Mouse (Mus musculus): ENCODE data around the gene Zfx.

Gene Zfx

DNA sequence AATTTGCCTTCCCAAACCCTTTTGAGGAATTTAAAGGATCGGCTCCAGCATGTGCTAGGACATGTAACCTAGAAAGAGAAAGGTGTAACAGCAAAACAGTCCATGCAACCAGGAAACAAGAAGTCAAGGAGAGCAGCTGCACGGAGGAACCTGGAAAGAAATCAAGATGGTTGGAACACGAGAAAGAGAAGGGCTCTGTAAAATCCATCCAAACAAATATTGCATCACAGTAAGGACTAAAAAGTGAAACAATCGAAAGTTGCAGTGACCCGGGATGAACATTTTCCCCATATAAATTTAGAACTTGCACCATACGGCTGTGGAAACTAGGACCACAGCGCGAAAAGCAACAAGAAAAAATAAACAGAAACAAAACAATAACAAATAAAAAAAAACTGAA lies 62.8 kb downstream of the Zfx start:
- DNase-seq (ENCODE audit: low read depth, low spot score), result peak; percentile 10

DNA sequence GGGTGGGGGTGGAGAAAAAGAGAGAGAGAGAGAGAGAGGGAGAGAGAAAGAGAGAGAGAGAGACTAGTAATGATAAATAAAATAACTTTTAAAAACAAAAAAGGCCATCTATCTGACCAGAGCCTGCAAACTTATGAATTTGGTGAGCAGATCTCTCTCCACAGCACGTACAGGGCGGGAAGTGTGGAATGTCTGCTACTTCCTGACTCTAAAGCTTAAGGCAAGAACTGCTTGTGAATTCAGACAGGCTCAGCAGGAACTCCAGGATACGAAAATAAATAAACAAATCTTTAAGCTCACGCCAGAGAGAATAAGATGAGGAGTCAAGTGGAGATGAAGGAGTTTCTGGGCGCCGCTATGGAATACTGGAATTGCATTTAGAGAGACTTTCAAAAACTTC lies 64.8 kb downstream of the Zfx start:
- no peak for DNase-seq (ENCODE audit: low read depth, low spot score)

DNA sequence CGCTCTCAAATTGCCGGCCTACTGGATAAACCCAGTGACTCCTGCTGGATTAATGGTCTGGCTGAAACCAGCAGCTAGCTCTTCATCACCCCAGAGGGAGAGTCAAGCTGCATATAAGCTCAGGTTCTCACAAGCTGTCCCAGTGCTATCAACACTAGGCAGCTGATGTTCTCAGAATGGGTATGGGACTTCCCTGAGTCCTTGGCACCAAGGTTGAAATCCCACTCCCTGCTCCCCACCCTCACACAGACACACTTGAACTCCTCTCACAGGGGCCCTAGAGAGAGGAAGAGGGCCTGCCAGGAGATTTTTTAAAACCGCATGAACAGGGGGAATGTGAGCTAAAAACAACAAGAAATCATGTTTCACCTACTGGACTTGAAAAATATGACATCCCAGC lies 74.5 kb downstream of the Zfx start:
- peak; percentile 36 for DNase-seq (ENCODE audit: low read depth, low spot score)

DNA sequence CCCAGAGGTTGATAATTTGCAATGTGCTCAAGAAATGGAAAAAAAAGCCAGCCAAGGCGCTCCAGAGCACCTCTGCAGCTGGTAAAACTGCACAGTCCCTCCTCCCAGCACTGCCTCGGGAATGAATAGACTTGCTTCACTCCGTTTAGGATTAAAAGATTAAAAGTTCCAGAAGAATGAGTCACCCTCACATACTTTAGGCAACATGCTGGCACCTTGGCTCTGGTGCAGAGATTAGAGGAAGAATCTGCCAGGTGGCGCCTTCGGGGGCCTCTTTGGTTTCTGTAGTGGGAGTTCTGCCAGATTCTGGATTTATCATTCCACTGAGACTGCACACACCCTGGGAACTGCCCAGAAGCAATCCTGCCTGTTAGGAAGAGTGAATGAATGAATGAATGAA lies 75.5 kb downstream of the Zfx start:
- peak; percentile 56 for DNase-seq (ENCODE audit: low read depth, low spot score)

GRCm38 (mm10) chrX:94047381-94047780 lies 76.1 kb downstream of the Zfx start:
- DNase-seq (ENCODE audit: low read depth, low spot score), result no peak

DNA sequence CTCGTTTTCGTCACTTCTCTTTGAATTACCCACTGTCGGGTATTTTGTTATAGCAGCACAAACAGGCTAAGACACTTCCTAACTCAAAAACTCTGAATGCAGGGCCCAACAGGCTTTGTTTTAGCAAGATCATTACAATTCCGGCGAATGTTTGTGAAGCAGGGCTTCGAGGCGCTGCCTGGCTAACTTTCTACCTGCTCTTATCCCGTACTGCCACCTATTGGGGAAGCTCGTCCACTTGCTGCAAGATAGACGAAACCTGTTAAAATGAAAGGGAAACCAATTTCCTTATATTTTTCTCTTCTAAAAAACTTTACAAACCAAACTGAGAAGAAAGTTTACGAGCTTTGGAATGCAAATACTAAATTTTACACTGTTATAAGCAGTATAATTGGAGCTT lies 90.6 kb downstream of the Zfx start:
- DNase-seq (ENCODE audit: low read depth, low spot score), result peak; percentile 34

DNA sequence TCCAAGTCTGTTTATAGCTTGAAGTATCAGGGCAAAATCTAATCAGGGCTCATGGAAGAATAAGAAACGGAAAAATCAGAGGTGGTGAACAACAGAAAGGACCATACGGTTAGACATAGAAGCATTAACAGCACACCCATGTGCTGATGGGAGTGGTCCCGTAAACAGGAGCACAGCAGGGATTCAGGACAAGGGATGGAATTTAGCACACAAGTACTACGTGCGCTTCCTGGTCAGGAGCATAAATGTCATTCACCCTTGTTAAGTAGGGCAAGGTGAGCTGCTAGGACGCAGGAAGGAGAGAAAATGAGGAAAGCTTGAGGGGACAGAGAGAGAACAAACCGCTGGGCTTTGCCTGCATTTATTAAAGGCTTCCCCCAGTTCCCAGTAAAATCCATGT lies 93.4 kb downstream of the Zfx start:
- DNase-seq (ENCODE audit: low read depth, low spot score), result no peak
